Mouse (Mus musculus): ENCODE measurements around the gene Lad1. TPM values are rescaled to one million over a fixed set of nuclear protein-coding genes. Genes with fewer than 3 reads are reported as not detected.

Lad1 gene
- polyA plus RNA-seq, 1 experiment from 2014 or later: 0.58 TPM

GRCm38 (mm10) chr1:135798492-135798891 lies 19.9 kb upstream of the Lad1 start:
- DNase-seq (no peak), ATAC-seq (ENCODE audit: low FRiP score, low TSS enrichment) (no peak)
- Histone ChIP-seq H3K4me2 (ENCODE audit: low read length) (no peak overlapping the region), H3K36me3 (ENCODE audit: control insufficient read depth, insufficient read depth, low read length) (no peaks in the 10 kb centered on the region), H3K9ac (replicated peaks; ENCODE audit: low read length) (no peak overlapping the region), H3K4me1 (ENCODE audit: control insufficient read depth, insufficient read depth, low read length) (peaks cover 15% of the 10 kb centered on the region), H3K9me3 (ENCODE audit: control insufficient read depth, low read length) (no peaks in the 10 kb centered on the region), H3K4me3 (replicated peaks; ENCODE audit: low read depth, low read length) (no peak overlapping the region), H3K27ac (replicated peaks; ENCODE audit: low read depth, low read length) (no peak overlapping the region), H3K27me3 (ENCODE audit: control insufficient read depth, insufficient read depth, low read length) (peaks cover 4% of the 10 kb centered on the region; the same call in 1 of the 2 replicates)
- 79% methylated on average over 1 of the region's 1 CpGs for WGBS

- 79% methylated on average over 8 of the region's 8 CpGs for WGBS
- no peak overlapping the region for H3K27ac ChIP-seq (replicated peaks; ENCODE audit: low read depth, low read length)
- H3K4me2 ChIP-seq (ENCODE audit: low read length): no peak overlapping the region
- no peak overlapping the region for H3K4me3 ChIP-seq (replicated peaks; ENCODE audit: low read depth, low read length)
- H3K9ac ChIP-seq (replicated peaks; ENCODE audit: low read length): no peak overlapping the region
- H3K4me1 ChIP-seq (ENCODE audit: control insufficient read depth, insufficient read depth, low read length): peaks cover 15% of the 10 kb centered on the region
- ATAC-seq (ENCODE audit: low FRiP score, low TSS enrichment) (no peak), DNase-seq (no peak)
- no peaks in the 10 kb centered on the region for H3K9me3 ChIP-seq (ENCODE audit: control insufficient read depth, low read length)
- no peaks in the 10 kb centered on the region for H3K36me3 ChIP-seq (ENCODE audit: control insufficient read depth, insufficient read depth, low read length)
- peaks cover 4% of the 10 kb centered on the region; the same call in 1 of the 2 replicates for H3K27me3 ChIP-seq (ENCODE audit: control insufficient read depth, insufficient read depth, low read length)
These were observed 19.2 kb upstream of the Lad1 start for GRCm38 (mm10) chr1:135799109-135799627.

GRCm38 (mm10) chr1:135800192-135800950 lies 18.0 kb upstream of the Lad1 start:
- DNase-seq (peak; percentile 21), ATAC-seq (ENCODE audit: low FRiP score, low TSS enrichment) (no peak; the same call in 1 of the 2 replicates)
- Histone ChIP-seq H3K4me2 (ENCODE audit: low read length) (no peak overlapping the region), H3K27ac (replicated peaks; ENCODE audit: low read depth, low read length) (no peak overlapping the region), H3K4me1 (ENCODE audit: control insufficient read depth, insufficient read depth, low read length) (peaks cover 6% of the 10 kb centered on the region), H3K27me3 (ENCODE audit: control insufficient read depth, insufficient read depth, low read length) (no peaks in the 10 kb centered on the region), H3K36me3 (ENCODE audit: control insufficient read depth, insufficient read depth, low read length) (no peaks in the 10 kb centered on the region), H3K9ac (replicated peaks; ENCODE audit: low read length) (no peak overlapping the region), H3K4me3 (replicated peaks; ENCODE audit: low read depth, low read length) (no peak overlapping the region), H3K9me3 (ENCODE audit: control insufficient read depth, low read length) (no peaks in the 10 kb centered on the region)
- 50% methylated on average over 8 of the region's 8 CpGs for WGBS

GRCm38 (mm10) chr1:135807546-135807945 lies 10.9 kb upstream of the Lad1 start:
- H3K9ac ChIP-seq (replicated peaks; ENCODE audit: low read length): no peak overlapping the region
- no peaks in the 10 kb centered on the region for H3K27me3 ChIP-seq (ENCODE audit: control insufficient read depth, insufficient read depth, low read length)
- no peaks in the 10 kb centered on the region for H3K4me1 ChIP-seq (ENCODE audit: control insufficient read depth, insufficient read depth, low read length)
- H3K27ac ChIP-seq (replicated peaks; ENCODE audit: low read depth, low read length): no peak overlapping the region
- H3K36me3 ChIP-seq (ENCODE audit: control insufficient read depth, insufficient read depth, low read length): no peaks in the 10 kb centered on the region
- no peaks in the 10 kb centered on the region for H3K9me3 ChIP-seq (ENCODE audit: control insufficient read depth, low read length)
- ATAC-seq (ENCODE audit: low FRiP score, low TSS enrichment) (no peak), DNase-seq (no peak)
- 62% methylated on average over 10 of the region's 10 CpGs for WGBS
- H3K4me3 ChIP-seq (replicated peaks; ENCODE audit: low read depth, low read length): no peak overlapping the region
- H3K4me2 ChIP-seq (ENCODE audit: low read length): no peak overlapping the region

GRCm38 (mm10) chr1:135810180-135810579 lies 8.2 kb upstream of the Lad1 start:
- ATAC-seq (ENCODE audit: low FRiP score, low TSS enrichment) (no peak), DNase-seq (no peak)
- Histone ChIP-seq H3K4me1 (ENCODE audit: control insufficient read depth, insufficient read depth, low read length) (no peaks in the 10 kb centered on the region), H3K36me3 (ENCODE audit: control insufficient read depth, insufficient read depth, low read length) (no peaks in the 10 kb centered on the region), H3K9me3 (ENCODE audit: control insufficient read depth, low read length) (no peaks in the 10 kb centered on the region), H3K4me3 (replicated peaks; ENCODE audit: low read depth, low read length) (no peak overlapping the region), H3K4me2 (ENCODE audit: low read length) (no peak overlapping the region), H3K27me3 (ENCODE audit: control insufficient read depth, insufficient read depth, low read length) (no peaks in the 10 kb centered on the region), H3K27ac (replicated peaks; ENCODE audit: low read depth, low read length) (no peak overlapping the region), H3K9ac (replicated peaks; ENCODE audit: low read length) (no peak overlapping the region)
- WGBS: 84% methylated on average over 2 of the region's 2 CpGs

GRCm38 (mm10) chr1:135811016-135811646 lies 7.3 kb upstream of the Lad1 start:
- no peaks in the 10 kb centered on the region for H3K27me3 ChIP-seq (ENCODE audit: control insufficient read depth, insufficient read depth, low read length)
- ATAC-seq (ENCODE audit: low FRiP score, low TSS enrichment) (peak; percentile 53; the same call in 1 of the 2 replicates), DNase-seq (peak; percentile 85)
- no peaks in the 10 kb centered on the region for H3K9me3 ChIP-seq (ENCODE audit: control insufficient read depth, low read length)
- H3K9ac ChIP-seq (replicated peaks; ENCODE audit: low read length): no peak overlapping the region
- no peak overlapping the region for H3K27ac ChIP-seq (replicated peaks; ENCODE audit: low read depth, low read length)
- no peaks in the 10 kb centered on the region for H3K36me3 ChIP-seq (ENCODE audit: control insufficient read depth, insufficient read depth, low read length)
- H3K4me2 ChIP-seq (ENCODE audit: low read length): no peak overlapping the region
- H3K4me1 ChIP-seq (ENCODE audit: control insufficient read depth, insufficient read depth, low read length): no peaks in the 10 kb centered on the region
- 17% methylated on average over 7 of the region's 7 CpGs for WGBS
- H3K4me3 ChIP-seq (replicated peaks; ENCODE audit: low read depth, low read length): no peak overlapping the region

- Histone ChIP-seq H3K27me3 (ENCODE audit: control insufficient read depth, insufficient read depth, low read length) (peaks cover 8% of the 10 kb centered on the region), H3K4me1 (ENCODE audit: control insufficient read depth, insufficient read depth, low read length) (no peaks in the 10 kb centered on the region), H3K36me3 (ENCODE audit: control insufficient read depth, insufficient read depth, low read length) (no peaks in the 10 kb centered on the region), H3K9me3 (ENCODE audit: control insufficient read depth, low read length) (no peaks in the 10 kb centered on the region), H3K4me2 (ENCODE audit: low read length) (no peak overlapping the region), H3K4me3 (replicated peaks; ENCODE audit: low read depth, low read length) (no peak overlapping the region), H3K9ac (replicated peaks; ENCODE audit: low read length) (no peak overlapping the region), H3K27ac (replicated peaks; ENCODE audit: low read depth, low read length) (no peak overlapping the region)
- ATAC-seq (ENCODE audit: low FRiP score, low TSS enrichment) (no peak), DNase-seq (no peak)
- 85% methylated on average over 3 of the region's 3 CpGs for WGBS
These were observed 6.2 kb upstream of the Lad1 start for GRCm38 (mm10) chr1:135812205-135812604.

- Histone ChIP-seq H3K9ac (replicated peaks; ENCODE audit: low read length) (no peak overlapping the region), H3K27me3 (ENCODE audit: control insufficient read depth, insufficient read depth, low read length) (peaks cover 12% of the 10 kb centered on the region), H3K4me2 (ENCODE audit: low read length) (no peak overlapping the region), H3K9me3 (ENCODE audit: control insufficient read depth, low read length) (no peaks in the 10 kb centered on the region), H3K36me3 (ENCODE audit: control insufficient read depth, insufficient read depth, low read length) (no peaks in the 10 kb centered on the region), H3K4me3 (replicated peaks; ENCODE audit: low read depth, low read length) (no peak overlapping the region), H3K4me1 (ENCODE audit: control insufficient read depth, insufficient read depth, low read length) (no peaks in the 10 kb centered on the region), H3K27ac (replicated peaks; ENCODE audit: low read depth, low read length) (no peak overlapping the region; the same call in 1 of the 2 replicates)
- ATAC-seq (ENCODE audit: low FRiP score, low TSS enrichment) (no peak), DNase-seq (no peak)
- 49% methylated on average over 2 of the region's 2 CpGs for WGBS
These were observed 5.8 kb upstream of the Lad1 start for GRCm38 (mm10) chr1:135812618-135813017.

All from midbrain, embryonic 14.5 days (tissue).